Mouse (Mus musculus): ENCODE results near the gene Fbxo27.
A peak's percentile ranks its signal among the peaks of the same experiment; 100 is the strongest.
"Not testable (repeated sequence)": the region's sequence is repeated elsewhere in the genome, so short reads cannot be mapped to it uniquely, and the experiment has no call there.

Gene Fbxo27

DNA sequence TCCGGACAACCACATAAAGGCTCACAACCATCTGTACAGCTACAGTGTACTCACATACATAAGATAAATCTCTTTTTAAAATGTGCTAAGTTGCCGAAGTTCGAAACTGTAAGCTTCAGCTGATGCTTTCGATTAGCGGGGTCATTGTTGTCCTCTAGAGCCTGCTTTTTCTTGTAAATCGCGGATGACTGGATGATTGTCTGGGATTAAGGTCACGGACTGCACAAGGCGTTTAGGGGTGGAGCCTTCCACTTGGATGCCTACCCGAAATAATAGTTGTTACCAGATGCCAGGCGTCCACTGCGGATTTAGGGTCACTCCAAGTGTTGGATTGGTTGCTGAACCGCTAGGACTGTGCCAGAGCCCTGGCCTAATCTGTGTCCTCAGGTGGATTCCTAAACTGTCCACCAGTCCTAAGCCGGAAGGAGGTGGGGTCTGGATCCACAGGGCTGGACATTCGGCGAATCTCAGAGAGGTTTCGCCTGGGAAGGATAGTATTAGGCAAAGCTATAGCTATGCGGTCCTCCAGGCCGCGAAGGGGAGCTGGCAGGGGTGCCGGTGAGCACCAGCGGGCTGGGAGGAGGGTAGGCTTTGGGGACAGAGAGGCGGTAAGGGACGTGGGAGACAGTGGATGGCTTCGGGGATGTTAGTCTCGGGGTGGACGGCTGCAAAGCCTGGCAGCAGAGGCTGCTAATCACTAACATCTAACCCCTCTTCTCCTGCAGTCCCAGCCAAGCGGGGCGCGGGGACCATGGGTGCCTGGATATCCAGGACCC, at the start of gene Fbxo27:
Gene Fbxo27 (plus strand): TSS at position 305 of the 776 bp plus-strand sequence.
- no peak for DNase-seq

DNA sequence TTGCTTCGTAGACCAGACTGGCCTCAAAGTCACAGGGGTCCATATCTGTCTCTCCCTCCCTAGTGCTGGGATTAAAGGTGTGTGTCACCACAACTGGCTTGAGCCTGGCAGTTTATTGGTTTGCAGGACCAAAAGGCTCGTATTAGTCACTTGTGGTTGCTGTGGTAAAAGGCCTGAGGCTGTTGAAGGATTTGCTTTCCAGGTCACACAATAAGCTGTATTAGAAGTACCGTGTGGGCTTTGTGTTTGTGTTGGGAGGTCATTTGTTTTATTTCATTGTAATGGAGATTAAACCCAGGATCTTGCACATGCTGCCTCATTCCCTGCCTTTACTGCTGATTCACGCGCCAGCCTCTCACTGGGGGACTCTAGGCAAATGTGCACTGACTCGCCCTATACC, 47.3 kb upstream of the Fbxo27 start:
- no peak for DNase-seq

DNA sequence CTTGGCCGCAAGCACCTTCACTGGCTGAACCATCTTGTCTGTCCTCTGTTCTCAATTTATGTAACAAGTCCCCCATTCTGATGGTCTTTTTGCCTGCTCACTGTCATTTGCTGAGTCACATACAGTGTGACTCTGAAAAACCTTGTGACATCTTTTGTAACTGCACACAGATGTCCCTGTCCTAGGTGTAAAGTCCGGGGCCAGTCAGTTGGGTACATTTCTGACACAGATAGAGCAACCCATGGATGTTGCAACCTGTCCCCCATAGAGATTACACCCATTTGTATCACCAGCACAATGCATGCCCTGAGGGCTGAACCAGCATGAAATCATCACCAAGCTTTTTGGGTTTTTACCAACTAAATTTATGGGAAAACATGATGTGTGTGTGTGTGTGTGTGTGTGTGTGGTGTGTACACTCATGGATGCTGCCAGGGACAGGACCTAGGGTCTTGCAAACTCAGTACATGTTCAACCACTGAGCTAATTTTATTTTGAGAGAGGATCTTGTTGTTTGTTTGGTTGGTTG, 46.6 kb upstream of the Fbxo27 start:
- DNase-seq: no peak

DNA sequence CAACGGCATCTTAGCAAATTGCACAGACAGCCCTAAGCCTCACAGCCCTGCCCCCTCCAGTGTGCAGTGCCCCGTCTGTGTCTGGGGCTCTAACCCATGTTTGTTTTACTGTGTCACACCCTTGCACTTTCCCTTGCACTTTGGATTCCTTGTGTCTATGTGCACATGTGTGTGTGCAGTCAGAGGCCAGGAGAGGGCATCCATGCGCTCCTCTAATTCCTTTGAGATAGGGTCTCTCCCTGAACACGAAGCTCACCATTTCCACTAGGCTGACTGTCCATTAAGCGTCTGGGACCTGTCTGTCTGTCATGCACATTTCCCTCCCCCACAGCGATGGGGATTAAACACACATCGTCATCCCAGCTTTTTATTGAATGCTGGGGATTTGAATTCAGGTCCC, 45.6 kb upstream of the Fbxo27 start:
- no peak for DNase-seq

DNA sequence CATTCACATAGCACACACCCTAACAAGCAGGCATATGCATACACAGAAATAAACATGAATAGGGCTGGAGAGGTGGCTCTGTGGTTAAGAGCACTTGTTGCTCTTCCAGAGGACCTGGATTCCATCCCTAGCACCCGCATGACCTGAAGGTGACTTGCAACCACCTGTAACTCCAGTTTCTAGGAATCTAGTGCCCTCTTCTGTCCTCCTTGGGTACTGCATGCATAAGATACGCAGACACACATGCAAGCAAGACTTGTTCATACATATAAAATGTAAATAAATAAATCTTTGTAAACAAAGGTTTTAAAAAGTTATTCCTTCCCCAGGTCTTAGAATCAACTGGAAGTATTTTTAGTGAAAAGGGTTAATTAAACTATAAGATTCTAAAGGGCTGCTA, 41.5 kb upstream of the Fbxo27 start:
- no peak for DNase-seq

DNA sequence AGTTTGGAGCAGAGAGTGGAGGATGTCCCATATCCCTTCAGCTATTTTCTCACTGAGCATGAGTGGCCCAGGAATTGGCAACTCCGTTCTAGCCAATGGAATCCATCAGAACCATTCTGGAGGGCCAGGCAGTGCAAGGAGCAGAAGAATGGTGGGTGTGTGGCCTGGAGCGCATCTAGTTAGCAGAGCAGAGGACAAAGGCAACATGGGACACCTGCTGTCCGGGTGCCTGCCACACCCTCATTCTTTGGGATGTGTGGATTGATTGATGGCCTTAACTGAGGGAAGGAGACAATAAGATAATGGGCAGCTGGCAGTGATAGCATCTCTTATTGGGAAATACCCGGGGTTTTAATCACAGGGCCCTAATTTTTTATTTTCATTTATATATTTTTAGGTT, 36.2 kb upstream of the Fbxo27 start:
- no peak for DNase-seq

DNA sequence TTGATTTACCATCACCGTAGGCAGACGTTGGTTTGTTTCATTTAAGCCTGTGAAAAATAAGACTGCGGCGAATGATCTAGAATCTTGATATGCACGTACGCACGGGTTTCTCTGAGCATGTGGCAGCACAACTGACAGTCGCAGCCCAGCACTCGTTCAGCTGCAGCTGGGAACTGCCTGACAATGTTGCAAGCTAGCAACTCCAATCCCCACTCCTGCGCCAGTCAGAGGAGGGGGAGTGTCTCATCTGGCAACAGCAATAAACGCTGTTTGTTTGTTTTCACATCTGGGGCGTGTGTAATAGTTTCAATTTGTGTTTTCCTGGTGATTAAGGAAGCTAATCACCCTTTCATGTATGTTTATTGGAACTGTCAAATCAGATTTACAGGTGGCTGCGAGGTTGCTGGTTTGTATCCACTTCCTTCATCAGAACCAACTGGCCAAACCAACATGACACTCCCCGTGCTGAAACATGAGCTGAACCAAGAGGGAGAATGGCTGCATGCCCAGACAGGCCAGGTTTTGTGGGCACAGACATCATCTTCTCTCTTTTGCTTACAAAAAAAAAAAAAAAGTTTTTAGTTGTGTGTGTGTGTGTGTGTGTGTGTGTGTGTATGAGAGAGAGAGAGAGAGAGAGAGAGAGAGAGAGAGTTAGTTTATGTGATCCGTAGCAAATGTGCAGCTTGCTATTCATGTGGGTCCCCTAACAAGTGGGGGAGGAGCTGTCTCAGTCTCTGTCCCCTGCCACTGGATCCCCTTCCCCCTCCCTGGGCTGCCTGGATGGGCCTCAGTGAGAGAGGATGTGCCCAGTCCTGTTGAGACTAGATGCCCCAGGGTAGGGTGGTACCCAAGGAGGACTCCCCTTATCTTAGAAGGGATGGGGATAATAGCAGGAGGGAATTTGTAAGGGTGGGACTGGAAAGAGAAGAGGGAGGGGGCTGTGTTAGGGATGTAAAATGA, 26.7 kb upstream of the Fbxo27 start:
- DNase-seq: no peak

DNA sequence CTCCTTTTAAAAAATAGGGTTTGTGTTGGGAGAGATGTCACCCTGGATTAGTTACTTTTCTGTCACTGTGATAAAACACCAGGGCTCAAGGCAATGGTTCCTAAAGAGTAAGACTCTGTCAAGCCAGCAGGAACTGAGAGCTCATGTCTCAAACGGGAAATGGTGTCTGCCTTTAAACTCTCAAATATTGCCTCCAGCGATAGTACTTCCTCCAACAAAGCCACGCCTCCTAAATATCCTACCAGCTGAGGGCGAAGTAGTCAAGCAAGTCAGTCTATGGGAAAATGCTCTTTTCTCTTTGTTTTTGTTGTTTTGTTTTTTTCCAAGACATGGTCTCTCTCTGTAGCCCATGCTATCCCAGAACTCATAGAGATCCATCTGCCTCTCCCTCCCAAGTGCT, 21.5 kb upstream of the Fbxo27 start:
- DNase-seq: no peak

DNA sequence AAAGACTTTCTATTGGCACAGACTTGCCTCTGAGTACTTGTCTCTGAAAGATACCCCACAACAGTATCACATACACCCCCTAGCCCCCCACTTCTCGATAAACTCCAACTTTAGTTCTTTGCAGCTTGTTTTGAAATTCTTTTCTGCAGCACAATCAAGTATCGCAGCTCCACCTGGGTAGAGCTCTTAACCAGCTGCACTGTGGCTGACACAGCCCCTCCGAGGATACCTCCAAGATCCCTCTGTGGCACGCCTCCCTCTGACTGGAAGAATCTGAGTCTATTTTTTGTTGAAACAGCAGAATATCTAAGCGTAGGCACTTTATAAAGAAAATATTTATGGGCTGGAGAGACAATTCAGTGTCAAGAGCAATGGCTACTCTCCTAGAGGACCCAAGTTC, 20.4 kb upstream of the Fbxo27 start:
- no peak for DNase-seq

DNA sequence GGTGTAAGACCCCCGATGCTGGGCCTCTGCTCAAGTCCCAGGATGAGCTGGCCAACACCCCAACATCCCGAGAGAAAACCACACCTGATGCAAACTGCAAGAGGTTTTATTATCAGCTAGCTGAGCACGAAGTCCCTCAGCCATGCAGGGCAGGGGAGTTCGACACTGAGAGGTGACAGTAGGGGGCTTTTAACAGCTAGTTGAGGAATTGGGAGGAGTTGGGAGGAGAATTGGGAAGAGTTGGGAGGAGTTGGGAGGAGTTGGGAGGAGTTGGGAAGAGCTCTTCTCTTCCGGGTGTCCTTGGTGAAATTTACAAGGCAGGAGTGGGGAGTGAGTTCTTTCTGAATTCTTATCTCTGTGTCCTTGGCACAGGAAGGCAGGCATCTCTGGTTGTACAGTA, 19.9 kb upstream of the Fbxo27 start:
- not testable (repeated sequence) for DNase-seq

DNA sequence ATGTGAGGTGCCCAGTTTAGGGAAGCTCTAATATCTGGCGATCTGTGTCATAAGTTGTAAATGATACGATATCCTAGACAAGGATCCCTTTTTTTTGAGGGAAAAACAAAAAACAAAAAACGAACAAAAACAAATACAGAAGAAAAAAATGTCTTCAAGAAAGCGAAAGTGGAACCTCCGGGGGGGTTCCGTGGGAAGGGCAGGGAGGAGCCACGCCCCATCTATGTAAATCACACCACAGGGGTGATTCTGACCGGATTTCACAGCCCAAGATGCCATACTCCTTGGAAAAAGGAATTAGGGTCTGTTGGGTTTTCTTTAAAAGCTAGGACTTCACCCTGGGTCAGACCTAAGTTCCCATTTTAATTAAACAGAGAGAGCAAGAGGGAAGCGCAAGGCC, 17.7 kb upstream of the Fbxo27 start:
- DNase-seq: no peak

DNA sequence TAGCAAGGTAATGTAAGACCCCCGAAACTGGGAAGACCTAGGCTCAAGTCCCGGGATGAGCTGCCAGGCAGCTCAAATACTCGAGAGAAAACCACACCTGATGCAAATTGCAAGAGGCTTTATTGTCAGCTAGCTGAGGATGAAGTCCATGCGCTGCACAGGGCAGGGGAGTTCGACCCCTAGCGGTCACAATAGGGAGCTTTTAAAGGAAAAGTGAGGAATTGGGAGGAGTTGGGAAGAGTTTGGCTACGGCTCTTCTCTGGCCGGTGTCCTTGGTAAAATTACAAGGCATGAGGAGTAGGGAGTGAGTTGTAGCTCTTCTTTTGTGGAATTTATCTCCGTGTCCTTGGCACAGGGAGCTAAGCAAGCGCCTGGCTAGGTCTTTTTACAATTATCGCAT, 16.9 kb upstream of the Fbxo27 start:
- peak; percentile 8 to 48 for DNase-seq

DNA sequence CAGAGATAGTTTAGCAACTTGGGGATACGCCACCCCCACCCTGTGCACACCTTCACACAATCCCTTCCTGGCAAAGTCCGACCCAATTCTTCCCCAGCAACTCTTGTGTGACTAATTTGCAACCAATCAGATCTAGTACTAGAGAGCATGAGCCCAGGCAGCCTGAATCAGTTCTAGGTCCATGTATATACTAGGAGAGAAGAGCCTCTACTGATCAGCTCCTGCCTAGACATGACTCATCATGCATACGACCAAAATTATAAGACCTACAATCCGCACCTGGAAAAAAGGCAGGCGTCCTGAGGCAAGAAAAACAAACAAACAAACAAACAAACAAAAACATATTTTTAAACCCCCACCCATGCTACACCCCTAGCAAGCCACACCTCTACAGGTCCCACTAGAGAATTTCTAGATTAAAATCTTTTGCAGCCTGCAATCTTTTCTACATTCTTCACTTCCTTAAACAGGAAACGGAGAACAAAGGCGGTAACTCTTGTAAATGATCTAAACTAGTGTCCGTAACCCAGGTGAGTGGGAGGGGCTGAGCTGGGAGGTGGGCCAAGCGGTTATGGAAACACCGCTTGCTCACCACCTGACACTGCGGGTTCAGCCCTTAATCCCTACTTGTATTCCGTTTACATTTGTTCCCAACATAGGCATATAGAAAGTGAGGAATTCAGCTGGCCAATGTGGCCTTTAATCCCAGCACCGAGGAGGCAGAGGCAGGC, 15.7 kb upstream of the Fbxo27 start:
- no peak for DNase-seq

DNA sequence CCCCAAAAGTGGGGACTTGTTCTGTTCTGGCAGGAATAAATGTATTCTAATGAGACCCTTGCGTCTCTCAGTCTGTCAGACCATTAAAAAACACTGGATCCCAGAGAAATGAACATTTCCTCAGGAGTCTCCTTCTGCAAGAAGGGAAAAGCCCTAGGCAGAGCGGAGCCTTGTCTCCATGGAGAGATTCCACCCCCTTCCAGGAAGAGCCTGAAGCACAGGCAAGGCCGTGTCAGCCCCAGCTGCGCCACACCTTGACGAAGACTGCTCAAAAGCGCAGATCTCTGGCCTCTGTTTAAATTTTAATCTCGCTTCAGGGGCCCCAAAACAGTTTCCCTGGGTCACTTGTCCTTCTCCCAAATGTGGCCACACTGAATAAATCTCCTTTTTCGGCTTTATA, 15.0 kb upstream of the Fbxo27 start:
- no peak for DNase-seq

DNA sequence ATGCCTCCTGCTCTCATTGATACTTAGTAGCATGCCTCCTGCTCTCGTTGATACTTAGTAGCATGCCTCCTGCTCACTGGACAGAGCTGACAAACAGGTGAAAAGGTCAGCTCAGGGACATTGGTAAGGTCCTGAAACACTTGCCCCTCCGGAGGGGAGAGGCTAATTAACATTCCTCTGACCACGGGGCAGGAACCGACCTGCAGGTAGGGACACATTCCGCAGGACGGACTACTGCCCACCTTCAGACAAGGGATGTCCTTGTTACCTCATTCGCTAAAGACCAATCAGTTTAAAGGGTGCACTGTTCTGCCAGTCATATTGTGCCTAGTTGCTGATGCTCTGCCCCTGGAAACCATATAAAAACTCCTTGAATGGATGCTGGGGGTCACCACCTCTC, 1.6 kb upstream of the Fbxo27 start:
- DNase-seq: no peak

DNA sequence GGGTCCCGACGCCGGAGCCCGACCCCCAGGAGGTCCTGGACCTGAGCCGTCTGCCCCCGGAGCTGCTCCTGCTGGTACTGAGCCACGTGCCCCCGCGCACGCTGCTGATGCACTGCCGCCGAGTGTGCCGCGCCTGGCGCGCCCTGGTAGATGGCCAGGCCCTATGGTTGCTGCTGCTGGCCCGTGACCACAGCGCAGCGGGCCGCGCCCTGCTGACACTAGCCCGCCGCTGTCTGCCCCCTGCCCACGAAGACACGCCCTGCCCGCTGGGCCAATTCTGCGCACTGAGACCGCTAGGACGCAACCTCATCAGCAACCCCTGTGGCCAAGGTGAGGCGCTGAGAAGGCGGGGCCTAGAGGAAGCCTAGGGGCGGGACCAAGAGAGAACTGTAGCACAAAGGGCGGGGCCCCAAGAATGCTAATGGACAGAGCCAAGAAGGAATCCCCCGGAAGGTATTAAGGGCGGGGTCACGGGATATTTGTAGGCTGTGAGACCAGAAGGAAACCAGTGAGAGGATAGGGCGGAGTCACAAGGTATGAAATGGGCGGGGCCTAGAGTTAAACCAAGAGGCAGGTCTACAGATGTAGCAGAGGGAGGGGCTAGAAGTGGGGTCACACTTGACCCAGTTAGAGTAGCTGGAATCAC, 795 bp downstream of the Fbxo27 start:
- DNase-seq: peak; percentile 68 to 72

DNA sequence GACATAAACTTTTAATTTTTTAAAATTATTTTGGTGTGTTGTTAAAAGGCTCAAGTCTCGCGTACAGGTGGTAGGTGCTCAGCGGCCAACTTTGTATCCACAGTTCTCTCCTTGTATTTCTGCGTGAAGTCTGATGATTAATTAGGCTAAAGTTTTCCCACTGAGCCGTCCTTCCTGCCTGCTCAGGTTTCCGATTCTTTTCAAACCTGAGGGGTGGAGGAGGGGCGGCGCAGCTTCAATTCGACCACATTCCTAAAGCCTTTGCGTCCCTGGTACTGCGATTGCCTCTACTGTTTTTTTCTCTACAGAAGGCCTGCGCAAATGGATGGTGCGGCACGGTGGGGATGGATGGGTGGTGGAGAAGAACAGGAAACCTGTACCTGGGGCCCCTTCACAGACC, 1.8 kb downstream of the Fbxo27 start:
- peak in 1 of 2 experiments; percentile 10 for DNase-seq

DNA sequence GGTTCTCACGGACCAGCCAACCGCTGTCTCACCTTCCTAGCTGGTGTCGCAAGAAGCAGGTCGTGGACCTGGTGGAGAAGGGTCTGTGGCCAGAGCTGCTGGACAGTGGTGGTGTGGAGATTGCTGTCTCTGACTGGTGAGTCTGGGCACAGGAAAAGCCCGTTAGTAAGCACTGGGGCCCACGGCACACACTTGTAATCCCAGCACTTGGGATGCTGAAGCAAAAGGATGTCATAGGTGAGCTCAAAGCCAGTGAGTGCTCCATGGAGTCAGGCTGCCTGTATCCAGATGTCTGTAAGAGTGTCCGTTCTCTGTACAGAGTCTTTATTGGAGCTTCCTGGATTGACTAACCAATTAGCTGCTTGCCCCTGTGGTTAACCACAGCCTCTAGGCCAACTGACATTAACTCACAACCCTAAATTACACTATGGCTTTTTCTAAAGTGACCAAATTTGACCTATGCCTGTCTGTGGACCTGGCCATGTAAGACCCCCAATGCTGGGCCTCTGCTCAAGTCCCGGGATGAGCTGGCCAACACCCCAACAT, 2.4 kb downstream of the Fbxo27 start:
- DNase-seq: no peak

DNA sequence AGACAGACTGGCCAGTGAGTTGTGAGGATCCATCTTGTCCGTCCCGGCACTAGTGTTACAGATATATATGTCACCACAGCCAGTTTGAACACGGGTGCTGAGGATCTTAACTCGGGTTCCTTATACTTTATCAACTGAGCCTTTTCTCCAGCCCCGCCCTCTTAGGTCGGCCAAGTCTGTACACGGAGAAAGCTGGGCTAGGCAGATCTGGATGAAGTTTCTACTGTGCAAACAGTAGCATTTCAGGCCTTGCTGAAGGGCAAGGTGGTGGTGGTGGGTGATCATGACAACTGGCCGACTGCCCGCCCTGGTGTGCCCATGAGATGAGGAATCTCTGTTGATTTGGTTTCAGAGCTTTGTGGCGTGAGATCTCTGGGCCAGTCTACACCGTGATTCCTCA, 4.6 kb downstream of the Fbxo27 start:
- no peak for DNase-seq

DNA sequence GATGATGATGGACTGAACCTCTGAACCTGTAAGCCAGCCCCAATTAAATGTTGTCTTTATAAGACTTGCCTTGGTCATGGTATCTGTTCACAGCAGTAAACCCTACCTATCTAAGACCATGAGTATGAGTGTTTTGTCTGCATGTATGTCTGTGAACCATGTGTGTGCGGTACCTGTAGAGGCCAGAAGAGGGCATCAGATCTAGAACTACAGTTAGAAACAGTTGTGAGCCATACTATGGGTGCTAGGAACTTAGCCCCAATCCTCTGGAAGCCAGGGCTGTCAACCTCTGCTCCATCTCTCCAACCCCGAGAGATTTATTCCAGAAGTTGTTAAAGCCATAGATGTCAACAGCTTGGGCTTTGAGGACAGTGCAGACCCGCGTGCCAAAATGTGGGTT, 7.6 kb downstream of the Fbxo27 start:
- DNase-seq: no peak

DNA sequence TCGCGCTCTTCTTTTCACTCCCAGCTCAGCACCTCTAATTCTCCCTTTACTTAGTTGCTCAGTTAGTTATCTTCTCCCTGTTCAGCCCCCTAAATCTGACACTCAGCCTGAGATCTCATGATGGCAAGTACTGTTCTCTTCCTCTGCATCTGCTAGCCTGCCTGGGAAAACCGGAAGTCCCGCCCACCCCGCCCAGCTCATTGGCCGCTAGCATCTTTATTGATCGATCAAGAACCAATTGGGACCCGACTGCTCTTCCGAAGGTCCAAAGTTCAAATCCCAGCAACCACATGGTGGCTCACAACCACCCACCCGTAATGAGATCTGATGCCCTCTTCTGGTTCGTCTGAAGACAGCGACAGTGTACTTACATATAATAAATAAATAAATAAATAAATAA, 8.7 kb downstream of the Fbxo27 start:
- not testable (repeated sequence) for DNase-seq

DNA sequence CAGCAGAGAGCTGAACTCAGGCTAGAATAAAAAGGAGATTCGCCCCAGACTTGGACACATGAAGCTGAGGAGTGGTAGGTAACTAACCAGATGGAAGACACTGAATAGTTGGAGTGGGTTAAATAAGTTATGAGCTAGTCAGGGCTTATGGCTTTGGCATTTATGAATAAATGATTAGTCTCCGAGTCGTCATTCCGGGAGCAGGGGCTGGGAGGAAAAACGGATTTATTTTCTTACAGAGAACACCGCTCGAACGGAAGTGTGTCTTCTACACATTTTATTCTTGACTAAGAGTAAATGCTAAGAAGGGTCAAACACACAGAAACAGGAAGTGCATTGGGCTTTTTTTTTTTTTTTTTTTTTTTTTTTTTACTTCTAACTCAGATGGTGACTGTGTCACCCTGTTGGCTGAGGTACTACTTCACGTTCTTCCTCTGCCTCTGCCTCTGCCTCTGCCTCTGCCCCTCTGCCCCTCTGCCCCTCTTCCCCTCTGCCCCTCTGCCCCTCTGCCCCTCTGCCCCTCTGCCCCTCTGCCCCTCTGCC, 10.0 kb downstream of the Fbxo27 start:
- DNase-seq: no peak
